Mouse (Mus musculus): Measurements from ENCODE around the gene Ing3.

The Ing3 gene

DNA sequence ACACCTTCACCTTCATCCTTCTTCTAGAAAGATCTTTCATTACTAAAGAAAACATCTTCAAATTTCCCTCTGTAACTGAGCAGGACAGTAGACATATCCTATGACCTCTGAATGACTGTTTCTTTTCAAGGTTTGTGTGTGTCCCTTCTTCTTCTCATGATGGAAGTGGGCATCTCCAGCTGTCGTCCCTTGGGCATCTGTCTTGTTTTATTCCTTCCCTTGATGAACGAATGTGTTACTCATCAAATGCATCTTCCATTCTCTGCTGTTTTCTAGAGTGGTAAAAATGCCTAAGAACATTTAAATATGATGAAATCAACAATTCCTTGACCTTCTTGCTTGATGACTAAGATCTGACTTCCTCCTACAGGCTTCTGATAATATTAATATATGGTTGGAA, 43.7 kb downstream of the Ing3 start:
- DNase-seq = no peak

DNA sequence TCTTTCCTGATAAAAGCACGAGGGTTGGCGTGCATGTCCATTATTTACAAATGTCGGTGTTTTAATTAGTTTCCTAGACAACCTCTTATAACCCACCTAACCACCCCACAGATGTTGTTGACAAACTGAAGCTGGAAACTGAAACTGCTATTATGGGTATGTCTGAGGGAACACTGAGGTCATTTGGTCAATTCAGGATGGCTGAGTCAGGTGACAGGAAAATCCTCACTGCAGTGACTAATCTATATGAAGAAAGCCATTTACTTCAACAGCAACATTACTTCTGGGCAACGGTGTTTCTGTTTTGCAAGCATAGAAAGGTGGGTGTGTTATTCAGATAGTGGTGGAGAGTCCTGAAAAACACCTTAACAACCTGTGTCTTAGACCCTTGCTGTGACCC, 48.8 kb downstream of the Ing3 start:
- no peak for DNase-seq

DNA sequence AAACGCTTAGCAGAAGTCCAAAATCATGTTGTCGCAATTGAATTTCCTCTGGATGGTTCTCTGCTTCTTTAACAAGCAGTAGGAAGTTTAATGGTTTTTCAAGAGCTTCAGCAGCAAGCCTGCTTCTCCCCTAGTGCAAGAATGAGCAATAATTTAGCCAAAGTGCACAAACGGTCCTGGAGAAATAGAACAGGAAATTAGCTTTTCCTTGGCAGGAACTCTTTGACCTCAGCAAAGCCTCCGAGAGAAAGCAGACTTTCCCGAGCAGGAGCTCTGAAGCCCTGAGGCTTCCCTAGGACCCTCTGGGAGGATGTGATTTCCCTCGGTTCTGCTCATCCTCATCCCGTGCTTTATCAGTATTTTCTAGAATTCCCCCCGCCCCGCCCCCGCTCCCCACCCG, 49.7 kb downstream of the Ing3 start:
- peak; percentile 51 for DNase-seq

GRCm38 (mm10) chr6:22000086-22000485, 50.7 kb downstream of the Ing3 start:
- DNase-seq = peak; percentile 53

- no peak for DNase-seq
Observed at GRCm38 (mm10) chr6:22000881-22001280, 51.5 kb downstream of the Ing3 start.

- DNase-seq = no peak
Observed at GRCm38 (mm10) chr6:22001284-22001916, 52.0 kb downstream of the Ing3 start.

GRCm38 (mm10) chr6:22002521-22003199, 53.3 kb downstream of the Ing3 start:
- no peak for DNase-seq

DNA sequence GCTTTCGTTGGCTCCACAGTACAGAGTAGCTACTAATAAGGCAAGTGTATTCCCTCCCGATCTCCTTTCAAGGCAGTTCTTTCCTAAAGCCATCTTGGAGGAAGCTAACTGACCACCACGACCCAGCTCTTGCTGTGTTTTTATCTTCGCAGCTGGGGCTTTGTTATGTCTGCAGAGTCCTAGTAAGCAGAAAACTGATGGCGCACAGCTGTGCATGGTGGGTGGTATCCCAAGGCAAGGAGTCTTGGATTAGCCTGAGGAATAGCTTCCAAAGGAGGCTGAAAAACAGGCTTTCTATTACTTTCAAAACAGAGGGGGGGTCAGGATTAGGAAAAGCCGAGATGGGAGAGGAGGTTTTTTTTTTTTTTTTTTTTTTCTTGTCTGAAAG, 53.8 kb downstream of the Ing3 start:
- DNase-seq = peak; percentile 75

- no peak for DNase-seq
Observed at GRCm38 (mm10) chr6:22003959-22004543, 54.7 kb downstream of the Ing3 start.

DNA sequence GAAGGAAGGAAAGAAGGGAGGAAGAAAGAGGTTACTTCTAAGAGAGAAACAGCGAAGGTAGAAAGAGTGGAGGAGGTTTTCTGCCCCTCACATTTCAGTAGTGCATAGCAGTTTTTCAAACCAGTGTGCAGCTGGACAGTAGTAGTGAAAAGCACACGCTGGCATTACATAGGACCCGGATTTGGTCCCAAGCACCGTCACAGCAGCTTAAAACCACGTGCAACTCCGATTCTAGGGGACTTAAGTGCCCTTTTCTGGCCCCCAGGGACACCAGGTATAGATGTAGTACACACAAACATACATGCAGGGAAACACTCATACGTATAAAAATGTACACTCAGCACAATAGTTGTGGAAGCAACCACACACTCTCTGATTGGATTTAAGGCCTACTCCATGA, 59.0 kb downstream of the Ing3 start:
- DNase-seq = no peak

DNA sequence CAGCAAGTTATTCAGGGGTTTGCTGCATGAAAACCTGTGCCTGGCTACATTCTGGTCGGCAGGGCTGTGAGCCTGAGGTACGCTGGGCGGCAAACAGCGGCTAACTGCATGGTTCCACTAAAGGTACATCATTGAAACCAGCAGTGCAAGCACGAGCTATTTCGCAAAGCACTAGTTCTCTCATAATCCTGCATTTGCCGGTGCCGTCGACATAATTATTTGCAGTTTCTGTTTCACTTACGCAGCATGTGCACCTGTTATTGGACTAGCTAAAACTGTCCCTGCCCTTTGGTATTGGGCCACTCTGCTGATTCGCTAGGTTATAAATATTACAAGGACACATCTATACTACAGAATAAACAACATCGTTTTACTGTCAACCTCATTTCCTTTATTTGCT, 60.9 kb downstream of the Ing3 start:
- DNase-seq = no peak

- DNase-seq = no peak
Observed at GRCm38 (mm10) chr6:22010761-22011281, 61.5 kb downstream of the Ing3 start.

DNA sequence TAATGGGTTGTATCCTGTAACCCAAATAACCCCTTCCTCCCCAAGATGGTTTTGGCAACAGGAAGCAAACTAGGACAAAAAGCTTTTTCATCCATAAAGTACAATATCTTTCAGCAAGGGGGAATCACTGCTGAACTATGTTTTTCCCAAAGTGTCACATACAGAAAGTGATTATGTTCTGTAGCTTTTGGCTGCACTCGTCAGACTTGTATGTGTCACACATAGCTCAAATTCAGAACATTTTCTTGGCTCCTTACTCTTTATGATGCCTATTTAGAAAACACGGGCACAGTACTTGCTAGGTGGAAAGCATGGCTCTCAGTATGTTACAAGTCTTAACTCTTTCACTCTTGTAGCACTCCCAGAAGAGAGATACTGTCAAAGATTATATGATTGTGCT, 62.2 kb downstream of the Ing3 start:
- DNase-seq = no peak

DNA sequence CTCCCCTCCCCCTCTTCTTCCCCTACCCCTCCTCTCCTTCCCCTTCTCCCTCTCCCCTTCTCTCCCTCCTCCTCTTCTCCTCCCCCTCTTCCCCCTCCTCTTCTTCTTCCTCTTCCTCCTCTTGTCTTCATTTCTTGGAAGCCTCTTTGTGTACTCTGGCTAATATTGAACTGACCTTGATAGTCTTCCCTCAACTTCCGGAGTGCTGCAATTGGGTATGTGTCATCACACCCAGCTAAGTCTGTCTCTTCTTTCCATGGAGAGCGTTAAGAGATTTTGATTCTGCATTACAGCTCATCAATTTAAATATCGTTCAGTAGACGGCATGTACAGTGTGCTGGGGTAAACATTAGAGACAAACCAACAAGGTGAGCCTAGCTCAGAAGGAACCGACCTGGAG, 62.7 kb downstream of the Ing3 start:
- no peak for DNase-seq

GRCm38 (mm10) chr6:22012501-22012900, 63.1 kb downstream of the Ing3 start:
- no peak for DNase-seq

DNA sequence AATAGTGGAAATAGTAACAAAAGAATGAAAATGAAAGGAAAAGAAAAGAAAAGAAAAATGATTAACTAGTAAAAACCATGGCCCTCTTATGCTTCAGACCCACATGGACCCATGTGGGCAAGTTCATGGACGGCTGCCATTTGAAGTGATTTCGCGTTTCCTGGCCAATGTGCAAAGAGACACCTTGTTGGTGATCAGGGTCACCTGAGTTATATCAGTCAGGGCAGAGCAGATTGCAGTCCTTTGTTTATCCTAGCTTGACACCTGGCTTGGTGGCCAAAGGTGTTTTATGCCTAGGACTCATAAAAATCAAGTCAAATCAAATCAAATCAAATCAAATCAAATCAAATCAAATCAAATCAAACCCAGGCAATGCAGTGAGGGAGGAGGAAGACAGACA, 64.0 kb downstream of the Ing3 start:
- DNase-seq = no peak

DNA sequence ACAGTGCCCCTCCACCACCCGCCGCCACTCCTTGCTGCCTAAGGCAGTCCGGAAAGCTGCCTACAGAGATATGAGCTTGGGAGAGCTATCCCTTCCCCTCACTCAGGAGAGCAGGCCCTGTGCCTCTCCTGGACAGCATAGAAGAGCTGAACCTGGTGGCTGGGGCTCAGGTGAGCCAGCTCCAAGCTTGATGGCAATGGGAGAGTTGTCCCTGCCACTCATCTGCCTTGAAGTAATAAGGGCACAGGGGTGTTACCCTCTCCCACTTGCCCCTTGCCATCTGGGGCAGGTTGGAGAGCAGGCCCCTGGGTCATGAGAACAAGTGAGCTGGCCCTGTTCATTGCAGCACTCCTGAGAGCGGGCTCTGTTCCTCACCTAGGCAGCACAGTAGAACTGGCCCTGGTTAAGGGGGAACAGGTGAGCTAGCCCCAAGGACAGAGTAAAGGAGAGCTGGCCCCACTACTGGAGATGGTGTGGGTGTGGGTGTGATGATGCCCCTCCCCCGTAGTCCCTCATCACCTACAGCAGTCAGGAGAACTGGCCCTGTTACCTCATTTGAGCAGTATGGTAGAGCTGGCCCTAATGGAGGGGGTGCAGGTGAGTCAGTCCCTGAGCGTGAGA, 65.0 kb downstream of the Ing3 start:
- no peak for DNase-seq

DNA sequence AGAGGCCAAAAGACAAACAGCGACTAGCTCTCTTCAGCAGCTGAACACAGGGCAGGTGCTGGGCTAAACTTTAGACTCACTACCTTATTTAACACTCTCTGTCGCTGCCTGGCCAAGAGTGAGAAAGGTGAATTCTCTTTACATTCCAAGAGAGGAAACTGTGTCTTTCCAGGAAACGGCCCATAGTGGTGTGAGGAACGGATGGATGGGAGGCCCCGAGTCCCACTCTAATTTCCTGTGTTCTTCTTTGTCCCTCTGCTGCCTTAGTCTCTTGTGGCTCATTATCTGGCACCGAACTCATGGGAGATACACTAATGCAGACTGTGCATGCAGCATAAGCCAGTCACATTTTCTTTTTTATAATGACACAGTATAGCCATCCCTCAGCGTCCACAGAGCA, 68.3 kb downstream of the Ing3 start:
- DNase-seq = no peak

GRCm38 (mm10) chr6:22018768-22019445, 69.5 kb downstream of the Ing3 start:
- no peak for DNase-seq

DNA sequence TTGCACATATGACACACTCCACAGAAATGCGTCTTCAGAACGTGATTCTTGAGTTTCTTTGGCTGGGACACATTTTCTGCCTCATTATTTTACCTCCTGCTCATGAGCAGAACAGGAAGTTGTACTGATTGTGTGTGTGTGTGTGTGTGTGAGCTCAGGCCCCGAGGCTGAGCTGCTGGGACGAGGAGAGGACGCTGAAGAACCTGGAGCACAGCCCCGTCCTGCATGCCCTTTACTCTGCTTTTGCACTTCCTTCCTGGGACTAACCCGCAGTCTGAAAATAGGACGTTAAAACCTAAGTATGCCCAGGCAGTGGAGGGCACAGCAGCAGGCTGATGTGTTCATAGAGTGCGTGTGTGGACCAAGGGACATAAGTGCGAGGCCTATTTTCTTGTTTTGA, 70.3 kb downstream of the Ing3 start:
- DNase-seq = peak; percentile 31

- no peak for DNase-seq
Observed at GRCm38 (mm10) chr6:22020696-22021095, 71.3 kb downstream of the Ing3 start.

DNA sequence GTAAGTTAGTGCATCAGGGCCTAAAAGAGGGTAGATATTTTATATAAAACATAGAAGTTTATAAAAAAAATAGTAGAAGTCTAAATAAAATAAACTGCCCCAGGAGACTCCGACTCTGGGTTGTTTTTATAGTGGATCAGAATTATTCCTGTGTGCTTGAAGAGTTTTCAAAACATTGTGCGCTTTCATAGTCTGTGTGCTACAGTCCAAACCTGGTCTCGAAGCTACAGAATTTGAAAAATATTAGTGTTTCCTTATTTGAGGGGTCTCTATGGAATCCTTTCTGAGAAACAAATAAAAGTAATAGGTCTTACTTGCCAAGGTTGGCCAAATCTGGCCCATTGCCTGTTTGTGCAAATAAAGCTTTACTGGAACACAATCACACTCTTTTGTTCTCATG, 71.9 kb downstream of the Ing3 start:
- DNase-seq = no peak

- no peak for DNase-seq
Observed at GRCm38 (mm10) chr6:22024168-22024567, 74.8 kb downstream of the Ing3 start.

Measured in embryo, embryonic 11 days (tissue).